Mouse (Mus musculus) cerebral cortex, adult 2 months (tissue): Measurements from ENCODE around the gene Prrc2b.

Source experiments
- WGBS: fragments of 180-500 bp; shearing (Covaris S2); methylation state at CpG from one replicate; pipeline ENCODE4 v1.1.7; 2018; 5-methylcytosine and 5-hydroxymethylcytosine counted together

Gene Prrc2b

DNA sequence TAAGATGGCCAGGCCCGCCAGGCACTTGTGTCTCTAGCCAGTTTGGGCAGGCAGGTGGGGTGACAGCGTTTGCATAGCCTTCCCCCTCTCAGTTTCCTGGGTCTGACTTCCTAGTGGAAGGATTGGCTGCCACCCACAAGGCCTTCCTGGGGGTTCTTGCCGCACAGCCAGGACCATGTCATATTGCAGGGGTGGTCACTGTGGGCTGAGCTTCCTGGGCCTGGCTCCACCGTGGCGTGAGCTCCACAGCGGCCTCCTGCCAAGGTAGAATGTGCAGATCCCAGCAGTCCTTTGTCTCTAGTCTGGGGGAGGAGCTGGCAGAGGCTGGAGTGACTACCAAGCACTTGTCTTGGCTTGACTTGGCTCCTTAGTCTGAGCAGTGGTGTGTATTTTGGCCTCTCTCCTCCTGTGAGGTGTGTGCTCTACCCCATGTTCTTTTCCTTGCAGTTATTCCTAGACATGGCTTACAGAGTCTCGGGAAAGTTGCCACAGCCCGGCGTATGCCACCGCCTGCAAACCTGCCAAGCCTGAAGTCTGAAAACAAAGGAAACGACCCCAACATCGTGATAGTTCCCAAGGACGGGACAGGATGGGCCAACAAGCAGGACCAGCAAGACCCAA lies 31.9 kb downstream of the Prrc2b start:
- WGBS = 24% methylated on average over 13 of the region's 13 CpGs

DNA sequence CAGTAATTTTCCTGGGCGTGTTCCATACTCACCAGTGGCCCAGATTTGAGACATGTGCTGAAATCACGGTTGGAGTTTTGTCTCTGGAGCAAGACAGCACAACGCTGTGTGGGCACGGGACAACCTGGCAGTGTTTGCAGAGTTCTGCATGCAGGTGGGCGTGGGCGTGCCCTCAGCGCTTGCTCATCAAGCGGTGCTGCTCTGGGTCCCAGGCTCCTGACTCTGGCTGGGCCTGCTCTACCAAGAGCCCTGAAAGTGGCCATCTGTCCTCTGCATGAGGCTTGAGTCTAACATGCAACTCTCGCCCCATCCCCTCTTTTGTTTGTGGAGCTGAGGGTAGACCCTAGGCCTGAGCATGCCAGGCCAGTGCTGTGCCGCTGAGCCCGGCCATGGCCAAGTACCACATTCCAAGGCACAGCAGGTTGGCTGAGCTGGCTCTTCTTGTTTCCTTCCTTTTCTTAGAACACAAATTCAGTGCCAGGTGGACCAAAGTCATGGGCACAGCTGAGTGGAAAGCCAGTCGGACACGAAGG lies 36.2 kb downstream of the Prrc2b start:
- 50% methylated on average over 13 of the region's 13 CpGs for WGBS

GRCm38 (mm10) chr2:32187649-32188048 lies 36.8 kb downstream of the Prrc2b start:
- WGBS = 30% methylated on average over 7 of the region's 7 CpGs

GRCm38 (mm10) chr2:32189060-32189681 lies 38.3 kb downstream of the Prrc2b start:
- WGBS = 57% methylated on average over 5 of the region's 5 CpGs

DNA sequence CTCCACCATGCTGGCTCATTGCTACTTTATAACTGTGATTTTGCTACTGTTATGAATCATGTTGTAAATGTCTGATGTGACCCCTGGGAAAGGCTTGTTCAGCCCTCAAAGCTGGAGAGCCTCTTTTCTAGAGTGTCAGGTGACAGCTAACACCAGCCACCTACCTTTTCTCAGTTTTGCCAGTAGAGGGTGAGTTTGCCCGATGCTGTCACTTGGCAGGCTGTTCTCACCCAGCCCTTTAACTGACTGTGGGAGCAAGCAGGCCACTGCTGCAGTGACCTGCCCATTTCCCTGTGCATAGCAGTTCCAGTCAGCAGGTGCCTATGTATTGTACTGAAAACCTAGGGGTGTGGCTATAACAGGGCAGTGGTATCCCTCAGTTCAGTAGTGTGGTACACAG lies 39.7 kb downstream of the Prrc2b start:
- 31% methylated on average over 1 of the region's 1 CpGs for WGBS

GRCm38 (mm10) chr2:32191872-32192507 lies 41.1 kb downstream of the Prrc2b start:
- WGBS = 77% methylated on average over 17 of the region's 18 CpGs

DNA sequence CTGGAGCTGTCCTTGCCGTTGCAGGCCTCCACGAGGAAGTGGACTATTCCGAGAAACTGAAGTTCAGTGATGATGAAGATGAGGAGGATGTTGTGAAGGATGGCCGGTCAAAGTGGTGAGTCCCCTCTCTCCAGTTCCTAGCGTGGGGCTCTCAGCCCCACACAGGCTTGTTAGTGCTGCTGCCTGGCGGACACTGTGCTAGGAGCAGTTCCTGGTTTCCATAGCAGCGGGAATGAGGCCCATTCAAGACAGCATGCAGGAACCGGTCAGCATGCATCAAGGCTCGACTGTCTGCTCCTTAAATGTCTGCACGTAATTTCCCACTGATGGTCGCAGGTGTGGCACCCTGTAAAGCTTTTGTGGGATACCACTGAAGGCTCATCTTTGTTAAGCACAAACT lies 48.1 kb downstream of the Prrc2b start:
- WGBS = 51% methylated on average over 11 of the region's 11 CpGs

GRCm38 (mm10) chr2:32200033-32200432 lies 49.2 kb downstream of the Prrc2b start:
- 63% methylated on average over 4 of the region's 4 CpGs for WGBS

- 85% methylated on average over 11 of the region's 11 CpGs for WGBS
Observed at GRCm38 (mm10) chr2:32200712-32201111, 49.8 kb downstream of the Prrc2b start.

DNA sequence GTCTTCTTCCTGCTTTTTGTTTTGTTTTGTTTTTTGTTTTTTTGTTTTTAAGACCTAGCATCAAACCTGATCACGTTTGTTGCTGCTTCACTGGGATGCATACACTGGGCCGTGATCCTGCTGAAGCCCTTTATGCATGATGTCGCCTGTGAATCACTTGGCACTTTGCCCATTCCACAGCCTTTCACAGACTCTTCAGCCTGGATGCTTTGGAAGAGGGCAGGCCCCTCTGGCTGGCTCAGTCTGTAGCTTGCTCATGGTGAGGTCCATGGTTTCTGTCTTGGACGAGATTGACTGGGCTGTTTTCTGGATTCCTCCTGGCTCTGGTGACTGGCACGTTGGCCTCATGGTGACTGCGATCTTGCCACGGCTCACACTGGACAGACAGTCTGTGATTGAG lies 50.6 kb downstream of the Prrc2b start:
- 32% methylated on average over 7 of the region's 7 CpGs for WGBS

DNA sequence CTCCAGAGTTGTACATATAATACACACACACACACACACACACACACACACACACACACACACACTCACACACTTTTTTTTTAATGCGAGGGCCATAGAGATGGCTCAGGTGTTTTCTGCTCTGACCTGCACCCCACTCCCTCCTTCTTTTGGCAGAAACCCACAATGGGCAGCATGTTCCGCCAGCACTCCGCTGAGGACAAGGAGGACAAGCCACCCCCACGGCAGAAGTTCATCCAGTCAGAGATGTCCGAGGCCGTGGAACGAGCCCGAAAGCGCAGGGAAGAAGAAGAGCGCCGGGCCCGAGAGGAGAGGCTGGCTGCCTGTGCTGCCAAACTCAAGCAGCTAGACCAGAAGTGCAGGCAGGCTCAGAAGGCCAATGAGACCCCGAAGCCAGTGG lies 53.0 kb downstream of the Prrc2b start:
- WGBS = 90% methylated on average over 13 of the region's 13 CpGs

GRCm38 (mm10) chr2:32207682-32208081 lies 56.8 kb downstream of the Prrc2b start:
- WGBS = 100% methylated on average over 1 of the region's 1 CpGs

DNA sequence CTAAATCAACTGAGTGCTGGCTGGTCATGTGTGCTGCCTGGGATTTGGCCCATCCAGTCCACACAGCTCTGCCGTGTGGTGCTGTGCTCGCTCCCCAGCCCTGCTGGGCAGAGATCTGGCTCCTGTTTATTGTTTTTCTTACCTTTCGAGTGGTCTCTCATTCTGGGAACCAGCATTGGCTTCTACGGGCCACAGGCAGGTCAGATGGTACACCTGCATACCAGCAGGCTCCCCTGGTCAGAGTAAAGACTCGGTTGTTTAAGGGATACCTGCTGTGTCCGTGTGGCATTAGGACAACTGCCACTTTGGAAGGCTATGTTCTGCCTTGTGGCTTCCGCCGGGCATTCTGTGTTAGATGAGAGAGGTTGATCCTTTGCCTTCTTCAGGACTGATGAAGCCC lies 60.8 kb downstream of the Prrc2b start:
- 90% methylated on average over 8 of the region's 8 CpGs for WGBS

DNA sequence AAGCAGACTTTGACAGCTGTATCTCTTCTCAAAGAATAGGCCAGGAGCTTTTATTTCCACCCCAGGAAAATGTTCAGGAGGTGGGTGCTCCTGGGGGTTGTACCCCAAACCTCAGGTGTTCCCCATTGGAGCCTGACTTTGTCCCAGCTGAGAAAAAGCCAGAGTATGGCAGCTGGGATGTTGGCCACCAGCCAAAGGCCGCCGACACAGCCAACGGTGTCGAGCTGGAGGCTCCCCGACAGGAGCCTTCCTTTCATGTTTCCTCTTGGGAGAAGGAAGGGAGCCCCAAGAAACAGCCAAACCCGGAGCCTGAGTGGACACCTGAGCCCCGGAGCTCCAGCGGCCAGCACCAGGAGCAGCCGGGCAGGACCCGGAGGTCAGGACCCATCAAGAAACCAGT lies 62.1 kb downstream of the Prrc2b start:
- WGBS = 53% methylated on average over 10 of the region's 10 CpGs

GRCm38 (mm10) chr2:32215576-32215975 lies 64.7 kb downstream of the Prrc2b start:
- WGBS = 85% methylated on average over 10 of the region's 10 CpGs

DNA sequence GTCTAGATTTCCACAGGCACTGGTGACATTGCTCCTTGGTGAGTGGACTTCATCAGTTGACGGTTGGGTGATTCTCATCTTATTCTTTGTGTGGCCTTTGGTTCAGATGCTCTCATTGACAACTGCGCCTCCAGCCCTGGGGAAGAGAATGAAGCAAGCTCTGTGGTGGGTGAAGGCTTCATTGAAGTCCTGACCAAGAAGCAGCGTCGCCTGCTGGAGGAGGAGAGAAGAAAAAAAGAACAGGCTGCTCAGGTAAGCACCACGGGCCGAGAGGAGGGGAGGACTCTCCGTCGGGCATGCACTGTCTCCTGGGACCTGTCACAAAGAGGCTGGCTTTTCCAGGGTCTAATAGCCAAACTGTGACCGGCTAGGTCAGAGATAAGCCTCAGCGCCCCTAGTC lies 65.6 kb downstream of the Prrc2b start:
- WGBS = 91% methylated on average over 10 of the region's 10 CpGs

GRCm38 (mm10) chr2:32217656-32218055 lies 66.8 kb downstream of the Prrc2b start:
- WGBS = 63% methylated on average over 8 of the region's 8 CpGs

DNA sequence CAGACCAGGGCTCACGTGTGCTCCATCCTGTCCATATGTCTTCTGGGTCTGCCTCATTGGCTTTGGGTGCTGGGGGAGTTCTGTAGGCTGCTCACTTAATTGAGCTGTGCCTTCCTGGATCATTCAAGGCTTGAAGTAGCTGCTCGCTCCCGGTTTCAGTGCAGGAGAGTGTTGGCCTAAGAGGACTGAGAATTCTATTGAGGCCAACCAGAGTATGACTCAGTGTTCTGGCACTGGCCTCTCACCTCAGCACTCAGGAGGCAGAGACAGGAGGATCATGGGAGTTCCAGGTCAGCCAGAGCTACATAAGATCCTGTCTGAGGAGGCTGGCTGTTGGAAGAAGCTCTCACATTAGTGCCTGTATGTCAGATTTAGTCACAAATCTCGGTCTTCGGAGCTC lies 67.2 kb downstream of the Prrc2b start:
- WGBS = 64% methylated on average over 5 of the region's 5 CpGs

DNA sequence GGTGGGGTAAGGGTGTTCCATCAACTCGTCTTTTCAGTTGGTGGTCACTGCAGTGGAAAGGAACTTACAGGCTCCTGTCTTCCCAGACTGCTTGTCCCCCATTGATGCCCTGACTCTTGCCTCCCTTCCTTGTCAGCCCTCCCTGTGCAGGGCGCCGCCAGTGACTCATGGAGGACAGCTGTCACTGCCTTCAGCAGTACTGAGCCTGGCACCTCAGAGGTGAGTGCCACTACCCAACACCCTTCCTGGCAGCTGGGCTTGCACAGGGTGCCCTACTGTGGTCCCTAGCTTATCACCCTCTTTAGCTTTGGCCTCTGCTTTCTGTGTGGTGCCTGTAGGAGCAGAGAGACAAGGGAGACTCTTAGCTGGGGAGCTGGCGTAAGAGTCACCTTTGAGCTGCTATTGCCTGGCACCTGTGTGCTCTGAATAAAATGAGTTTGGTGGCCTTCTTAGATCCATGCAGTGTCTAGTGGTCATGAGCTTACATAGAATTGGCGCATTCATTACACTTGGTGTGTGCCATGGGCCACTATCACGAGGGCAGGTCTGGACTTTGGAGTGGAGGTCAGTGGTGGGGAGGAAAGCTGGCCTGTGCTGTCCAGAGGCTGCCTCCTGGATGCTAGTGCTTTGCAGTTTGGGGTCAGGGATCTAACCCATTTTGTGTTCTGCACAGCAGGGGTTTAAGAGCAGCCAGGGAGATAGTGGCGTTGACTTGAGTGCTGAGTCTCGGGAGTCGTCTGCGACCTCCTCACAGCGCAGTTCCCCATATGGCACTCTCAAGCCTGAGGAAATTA lies 67.9 kb downstream of the Prrc2b start:
- 81% methylated on average over 11 of the region's 11 CpGs for WGBS

- 87% methylated on average over 14 of the region's 14 CpGs for WGBS
Observed at GRCm38 (mm10) chr2:32219501-32219900, 68.6 kb downstream of the Prrc2b start.

DNA sequence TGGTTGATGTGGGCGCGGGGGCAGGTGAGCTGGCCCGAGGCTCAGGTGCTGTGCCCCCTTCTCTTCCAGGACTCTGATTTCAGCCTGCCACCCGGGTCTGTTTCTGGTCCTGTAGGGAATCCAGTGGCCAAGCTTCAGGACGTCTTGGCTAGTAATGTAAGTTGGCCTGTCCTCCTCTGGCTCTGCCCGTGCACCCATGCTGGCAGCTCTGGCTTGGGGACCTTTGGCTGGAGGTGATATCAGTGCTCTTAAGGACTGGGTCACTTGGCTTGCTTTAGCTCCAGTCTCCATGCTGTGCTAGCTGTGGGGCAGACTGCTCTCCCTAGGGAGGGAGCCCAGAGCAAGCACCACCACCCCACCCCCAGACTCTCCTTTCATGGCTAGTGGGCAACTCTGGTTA lies 69.1 kb downstream of the Prrc2b start:
- WGBS = 85% methylated on average over 6 of the region's 6 CpGs

DNA sequence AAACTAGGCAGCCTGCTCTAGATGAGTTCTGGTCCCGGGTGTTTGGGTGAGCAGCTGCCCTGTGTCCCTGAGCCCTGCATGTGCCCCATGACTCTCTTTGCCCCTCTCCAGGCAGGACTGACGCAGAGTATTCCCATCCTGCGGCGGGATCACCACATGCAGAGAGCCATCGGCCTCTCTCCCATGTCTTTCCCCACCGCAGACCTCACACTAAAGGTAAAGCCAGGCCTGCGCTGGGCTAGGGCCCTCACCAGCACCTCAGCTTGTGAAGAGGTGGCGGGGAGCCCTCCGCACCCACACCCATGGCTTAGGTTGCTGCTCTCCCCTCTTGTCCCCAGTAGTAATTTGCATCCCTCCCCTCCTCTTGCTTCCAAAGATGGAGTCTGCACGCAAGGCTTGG lies 70.1 kb downstream of the Prrc2b start:
- 90% methylated on average over 10 of the region's 10 CpGs for WGBS
